Mouse (Mus musculus) G1E-ER4 (cell line): ENCODE data around the gene Ms4a8a. TPM values are rescaled to one million over a fixed set of nuclear protein-coding genes. Genes with fewer than 3 reads are reported as not detected.

Source experiments
- GATA1 ChIP-seq: IDR thresholded peaks from one replicate; pipeline ENCODE4 v1.8.0; 2012; ENCODE audit warnings: low read length, inconsistent platforms
- polyA plus RNA-seq: library from polyadenylated mRNA; stranded (reverse); fragments of >175 nt; gene quantifications from 2 replicates; pipeline ENCODE4 v1.2.3, GENCODE M21; 2012

Ms4a8a gene
- polyA plus RNA-seq, 1 experiment = not detected

GRCm38 (mm10) chr19:11044671-11044995, 36.3 kb downstream of the Ms4a8a start:
- TF ChIP-seq GATA1 = no peak

DNA sequence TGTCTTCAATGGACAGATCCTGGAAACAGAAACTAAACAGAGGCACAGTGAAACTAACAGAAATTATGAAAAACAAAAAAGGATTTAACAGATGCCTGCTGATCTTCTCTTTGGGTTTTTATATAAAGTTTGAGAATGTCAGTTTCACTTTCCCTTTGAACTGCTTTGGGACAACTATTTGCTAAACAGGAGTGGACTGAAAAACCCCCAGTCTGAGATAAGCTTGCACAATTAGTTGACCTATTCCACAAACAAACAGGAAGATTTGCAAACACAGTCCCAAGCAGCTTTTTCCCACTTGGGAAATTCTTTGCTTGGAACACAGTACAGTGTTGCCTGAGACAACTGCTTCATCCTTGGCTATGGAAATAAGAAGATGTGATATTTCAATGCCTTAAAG, 43.3 kb downstream of the Ms4a8a start:
- no peak for TF ChIP-seq GATA1

- TF ChIP-seq GATA1 = no peak
These were observed 58.5 kb downstream of the Ms4a8a start for GRCm38 (mm10) chr19:11022382-11022781.

DNA sequence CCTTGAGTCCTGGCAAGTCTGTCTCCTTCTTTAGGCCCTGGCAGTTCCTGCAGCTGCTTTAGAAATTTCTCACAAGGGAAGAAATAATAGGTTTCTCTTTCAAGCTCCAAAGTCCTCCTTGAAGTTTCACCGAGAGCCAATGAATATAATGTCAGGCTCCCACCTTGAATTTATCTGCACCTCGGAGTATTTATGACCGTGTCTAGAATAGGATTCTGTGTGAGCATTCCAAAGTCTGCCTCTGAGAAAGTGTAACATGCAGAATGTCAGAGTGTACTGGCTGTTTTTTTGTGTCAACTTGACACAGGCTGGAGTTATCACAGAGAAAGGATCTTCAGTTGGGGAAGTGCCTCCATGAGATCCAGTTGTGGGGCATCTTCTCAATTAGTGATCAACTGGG, 63.0 kb downstream of the Ms4a8a start, which contains the start of gene Ms4a18:
Gene Ms4a18 (minus strand): TSS at position 141 of the 400 bp plus-strand sequence.
- TF ChIP-seq GATA1 = no peak

Other genes starting within 250 kb of the Ms4a8a start
- not detected in 2 replicates for gene Slc15a3, start 241.4 kb downstream of the Ms4a8a start, polyA plus RNA-seq
- gene Tmem132a, start 211.2 kb downstream of the Ms4a8a start, polyA plus RNA-seq = 0.01 TPM in 1 of 2 replicates, not detected in the other
- gene Tmem109, start 199.1 kb downstream of the Ms4a8a start, polyA plus RNA-seq = 23.2 and 23.8 TPM in 2 replicates
- 97.6 and 136 TPM in 2 replicates for gene Prpf19, start 185.9 kb downstream of the Ms4a8a start, polyA plus RNA-seq
- gene Zp1, start 160.5 kb downstream of the Ms4a8a start, polyA plus RNA-seq = not detected in 2 replicates
- gene Ptgdr2, start 143.9 kb downstream of the Ms4a8a start, polyA plus RNA-seq = not detected in 2 replicates
- 66.2 and 72.8 TPM in 2 replicates for gene Ccdc86, start 131.8 kb downstream of the Ms4a8a start, polyA plus RNA-seq
- gene Ms4a10, start 106.4 kb downstream of the Ms4a8a start, polyA plus RNA-seq = not detected in 2 replicates
- gene Ms4a15, start 87.9 kb downstream of the Ms4a8a start, polyA plus RNA-seq = not detected in 2 replicates
- not detected in 2 replicates for gene Ms4a18, start 63.1 kb downstream of the Ms4a8a start, polyA plus RNA-seq
- not detected in 2 replicates for gene 1700017D01Rik, start 49.8 kb upstream of the Ms4a8a start, polyA plus RNA-seq
- not detected in 2 replicates for gene 1700025F22Rik, start 84.2 kb upstream of the Ms4a8a start, polyA plus RNA-seq
- not detected in 2 replicates for gene Ms4a13, start 115.6 kb upstream of the Ms4a8a start, polyA plus RNA-seq
- not detected in 2 replicates for gene Ms4a12, start 151.3 kb upstream of the Ms4a8a start, polyA plus RNA-seq
- not detected in 2 replicates for gene Ms4a1, start 185.1 kb upstream of the Ms4a8a start, polyA plus RNA-seq
- gene Ms4a5, start 202.8 kb upstream of the Ms4a8a start, polyA plus RNA-seq = not detected in 2 replicates
- not detected in 2 replicates for gene Ms4a14, start 233.4 kb upstream of the Ms4a8a start, polyA plus RNA-seq